Mouse (Mus musculus) bone marrow, adult 2 months (tissue): ENCODE data around the gene Cib2. TPM values are rescaled to one million over a fixed set of nuclear protein-coding genes. Genes with fewer than 3 reads are reported as not detected.
A peak's percentile ranks its signal among the peaks of the same experiment; 100 is the strongest.
"Not testable (repeated sequence)": the region's sequence is repeated elsewhere in the genome, so short reads cannot be mapped to it uniquely, and the experiment has no call there.

Experiments
- H3K27ac ChIP-seq: fragments of 200-500 bp; 2 replicates; pipeline ENCODE4 v1.5.1; 2012; ENCODE audit warnings: low read depth, mild to moderate bottlenecking, control low read depth, inconsistent platforms, low read length; ENCODE audit not compliant: control insufficient read depth, poor library complexity, insufficient read depth
- H3K4me1 ChIP-seq: fragments of 200-500 bp; 2 replicates; pipeline ENCODE4 v1.6.1; 2011; ENCODE audit warnings: low read length; ENCODE audit not compliant: control insufficient read depth, insufficient read depth
- H3K4me3 ChIP-seq: fragments of 200-500 bp; replicated peaks from 2 replicates; pipeline ENCODE3; 2011; ENCODE audit warnings: mild to moderate bottlenecking, low read depth, low read length, control low read depth; ENCODE audit not compliant: control insufficient read depth
- CTCF ChIP-seq: fragments of 200-500 bp; IDR thresholded peaks from 2 replicates; pipeline ENCODE4 v1.5.1; 2011; ENCODE audit warnings: low read length, control low read depth; ENCODE audit not compliant: control insufficient read depth, insufficient read depth
- POLR2A ChIP-seq: fragments of 200-500 bp; IDR thresholded peaks from 2 replicates; pipeline ENCODE4 v1.6.1; 2011; ENCODE audit warnings: low read depth, mild to moderate bottlenecking, control low read depth, low read length, borderline replicate concordance; ENCODE audit not compliant: control insufficient read depth
- WGBS: fragments of 180-500 bp; shearing (Covaris S2); methylation state at CpG from one replicate; pipeline ENCODE4 v1.1.7; 2018; 5-methylcytosine and 5-hydroxymethylcytosine counted together
- polyA plus RNA-seq: library from polyadenylated mRNA; stranded (reverse); fragments of >200 nt; gene quantifications from 2 replicates; pipeline ENCODE4 v1.2.4, GENCODE M21; 2011; ENCODE audit warnings: low replicate concordance; ENCODE audit not compliant: missing spikeins, insufficient read depth, insufficient read length

Cib2 gene
- 5.4 and 9.9 TPM in 2 replicates for polyA plus RNA-seq

GRCm38 (mm10) chr9:54559771-54560471, at the start of gene Cib2:
Gene Cib2 (minus strand): TSS chr9:54560218.
- Histone ChIP-seq H3K4me1 (peaks cover 2% of the 10 kb centered on the region), H3K27ac (peak within 1 kb of the TSS; percentile 11; the same call in 1 of the 2 replicates), H3K4me3 (peak within 1 kb of the TSS; percentile 67)
- TF ChIP-seq POLR2A (no peak), CTCF (peak; percentile 20; the same call in 1 of the 2 replicates)
- WGBS: 5% methylated on average over 53 of the region's 54 CpGs

GRCm38 (mm10) chr9:54604886-54605285, 44.9 kb upstream of the Cib2 start:
- Histone ChIP-seq H3K4me3 (no peak overlapping the region), H3K27ac (no peak overlapping the region), H3K4me1 (no peaks in the 10 kb centered on the region)
- TF ChIP-seq CTCF: peak; percentile 62
- TF ChIP-seq POLR2A: no peak
- WGBS: 59% methylated on average over 4 of the region's 4 CpGs

- Histone ChIP-seq H3K27ac (no peak overlapping the region), H3K4me1 (no peaks in the 10 kb centered on the region), H3K4me3 (no peak overlapping the region)
- TF ChIP-seq POLR2A (no peak), CTCF (no peak)
- WGBS: 76% methylated on average over 5 of the region's 5 CpGs
Observed at GRCm38 (mm10) chr9:54604131-54604654, 44.2 kb upstream of the Cib2 start.

- Histone ChIP-seq H3K4me1 (peaks cover 1% of the 10 kb centered on the region; the same call in 1 of the 2 replicates), H3K4me3 (no peak overlapping the region), H3K27ac (no peak overlapping the region)
- 89% methylated on average over 7 of the region's 7 CpGs for WGBS
- TF ChIP-seq POLR2A (no peak), CTCF (no peak)
Observed at GRCm38 (mm10) chr9:54602916-54603315, 42.9 kb upstream of the Cib2 start.

- Histone ChIP-seq H3K4me3 (no peak overlapping the region), H3K27ac (no peak overlapping the region), H3K4me1 (peaks cover 1% of the 10 kb centered on the region; the same call in 1 of the 2 replicates)
- TF ChIP-seq CTCF (no peak), POLR2A (no peak)
- 88% methylated on average over 2 of the region's 2 CpGs for WGBS
Observed at GRCm38 (mm10) chr9:54602386-54602785, 42.4 kb upstream of the Cib2 start.

- Histone ChIP-seq H3K27ac (no peak overlapping the region), H3K4me3 (no peak overlapping the region), H3K4me1 (peaks cover 1% of the 10 kb centered on the region; the same call in 1 of the 2 replicates)
- TF ChIP-seq CTCF (no peak), POLR2A (no peak)
- 91% methylated on average over 15 of the region's 15 CpGs for WGBS
Observed at GRCm38 (mm10) chr9:54596752-54597465, 36.9 kb upstream of the Cib2 start.

GRCm38 (mm10) chr9:54593652-54594051, 33.6 kb upstream of the Cib2 start:
- H3K4me1 ChIP-seq, H3K4me3 ChIP-seq, H3K27ac ChIP-seq: not testable (repeated sequence)
- WGBS: 81% methylated on average over 4 of the region's 4 CpGs

- no peak overlapping the region for H3K27ac ChIP-seq
- no peaks in the 10 kb centered on the region for H3K4me1 ChIP-seq
- H3K4me3 ChIP-seq: no peak overlapping the region
- TF ChIP-seq CTCF (no peak), POLR2A (no peak)
- WGBS: 83% methylated on average over 4 of the region's 4 CpGs
Observed at GRCm38 (mm10) chr9:54587863-54588262, 27.8 kb upstream of the Cib2 start.
